Mouse (Mus musculus): Measurements from ENCODE around the gene Gm5868. TPM values are rescaled to one million over a fixed set of nuclear protein-coding genes. Genes with fewer than 3 reads are reported as not detected.
A peak's percentile ranks its signal among the peaks of the same experiment; 100 is the strongest.

Gm5868 gene
- 0.29 and 0.71 TPM in 2 replicates for polyA plus RNA-seq (2015; fragmentation: Nextera tagmentation; extraction: Ambion mirVana)

GRCm38 (mm10) chr5:72587192-72587681, at the start of gene Gm5868:
Gene Gm5868, minus strand, starts transcription at chr5:72587551.
- Histone ChIP-seq H3K9ac (ENCODE audit: low read depth, low read length) (no peak within 1 kb of the TSS), H3K27ac (ENCODE audit: low read depth, low read length) (no peak within 1 kb of the TSS), H3K9me3 (ENCODE audit: control insufficient read depth) (no peaks in the 10 kb centered on the region), H3K4me1 (replicated peaks; ENCODE audit: control insufficient read depth, insufficient read depth, low read length) (no peaks in the 10 kb centered on the region), H3K36me3 (ENCODE audit: control insufficient read depth, insufficient read depth) (no peaks in the 10 kb centered on the region), H3K27me3 (replicated peaks; ENCODE audit: control insufficient read depth, insufficient read depth, low read length) (peaks cover 6% of the 10 kb centered on the region; the same call in 1 of the 2 replicates), H3K4me3 (ENCODE audit: low read depth, low read length) (peak within 1 kb of the TSS; percentile 35), H3K4me2 (replicated peaks; ENCODE audit: low read depth) (peak within 1 kb of the TSS; percentile 72)
- whole genome bisulfite sequencing = 2% methylated on average over 37 of the region's 38 CpGs
- no peak for TF ChIP-seq CTCF (IDR thresholded peaks at IDR 0.05; ENCODE audit: low read depth)
- ATAC-seq = 0 out of 2 replicates have a peak, but pooled peaks have one; percentile 43

- no peak for ATAC-seq
- no peaks in the 10 kb centered on the region for H3K36me3 ChIP-seq (ENCODE audit: control insufficient read depth, insufficient read depth)
- H3K27ac ChIP-seq (ENCODE audit: low read depth, low read length) = no peak overlapping the region
- no peaks in the 10 kb centered on the region for H3K4me1 ChIP-seq (replicated peaks; ENCODE audit: control insufficient read depth, insufficient read depth, low read length)
- 71% methylated on average over 3 of the region's 3 CpGs for WGBS
- H3K4me3 ChIP-seq (ENCODE audit: low read depth, low read length) = no peak overlapping the region
- no peaks in the 10 kb centered on the region for H3K27me3 ChIP-seq (replicated peaks; ENCODE audit: control insufficient read depth, insufficient read depth, low read length)
- H3K4me2 ChIP-seq (replicated peaks; ENCODE audit: low read depth) = no peak overlapping the region
- no peaks in the 10 kb centered on the region for H3K9me3 ChIP-seq (ENCODE audit: control insufficient read depth)
- no peak overlapping the region for H3K9ac ChIP-seq (ENCODE audit: low read depth, low read length)
- TF ChIP-seq CTCF (IDR thresholded peaks at IDR 0.05; ENCODE audit: low read depth) = no peak
Measured at GRCm38 (mm10) chr5:72636576-72636975, 49.2 kb upstream of the Gm5868 start.

GRCm38 (mm10) chr5:72636122-72636521, 48.8 kb upstream of the Gm5868 start:
- ATAC-seq = no peak
- no peak overlapping the region for H3K4me2 ChIP-seq (replicated peaks; ENCODE audit: low read depth)
- no peaks in the 10 kb centered on the region for H3K27me3 ChIP-seq (replicated peaks; ENCODE audit: control insufficient read depth, insufficient read depth, low read length)
- no peaks in the 10 kb centered on the region for H3K4me1 ChIP-seq (replicated peaks; ENCODE audit: control insufficient read depth, insufficient read depth, low read length)
- TF ChIP-seq CTCF (IDR thresholded peaks at IDR 0.05; ENCODE audit: low read depth) = no peak
- H3K27ac ChIP-seq (ENCODE audit: low read depth, low read length) = no peak overlapping the region
- H3K4me3 ChIP-seq (ENCODE audit: low read depth, low read length) = no peak overlapping the region
- WGBS = 17% methylated on average over 3 of the region's 3 CpGs
- H3K9ac ChIP-seq (ENCODE audit: low read depth, low read length) = no peak overlapping the region
- no peaks in the 10 kb centered on the region for H3K9me3 ChIP-seq (ENCODE audit: control insufficient read depth)
- H3K36me3 ChIP-seq (ENCODE audit: control insufficient read depth, insufficient read depth) = no peaks in the 10 kb centered on the region

- H3K27ac ChIP-seq (ENCODE audit: low read depth, low read length) = no peak overlapping the region
- TF ChIP-seq CTCF (IDR thresholded peaks at IDR 0.05; ENCODE audit: low read depth) = no peak
Measured at GRCm38 (mm10) chr5:72634791-72635271, 47.5 kb upstream of the Gm5868 start.

GRCm38 (mm10) chr5:72630026-72630425, 42.7 kb upstream of the Gm5868 start:
- H3K9ac ChIP-seq (ENCODE audit: low read depth, low read length) = no peak overlapping the region
- no peaks in the 10 kb centered on the region for H3K9me3 ChIP-seq (ENCODE audit: control insufficient read depth)
- no peak overlapping the region for H3K4me2 ChIP-seq (replicated peaks; ENCODE audit: low read depth)
- no peak overlapping the region for H3K27ac ChIP-seq (ENCODE audit: low read depth, low read length)
- WGBS = 91% methylated on average over 6 of the region's 6 CpGs
- no peak overlapping the region for H3K4me3 ChIP-seq (ENCODE audit: low read depth, low read length)
- no peak for ATAC-seq
- no peaks in the 10 kb centered on the region for H3K4me1 ChIP-seq (replicated peaks; ENCODE audit: control insufficient read depth, insufficient read depth, low read length)
- TF ChIP-seq CTCF (IDR thresholded peaks at IDR 0.05; ENCODE audit: low read depth) = no peak
- no peaks in the 10 kb centered on the region for H3K27me3 ChIP-seq (replicated peaks; ENCODE audit: control insufficient read depth, insufficient read depth, low read length)
- no peaks in the 10 kb centered on the region for H3K36me3 ChIP-seq (ENCODE audit: control insufficient read depth, insufficient read depth)

More at GRCm38 (mm10) chr5:72634791-72635271, 47.5 kb upstream of the Gm5868 start:
- Histone ChIP-seq H3K4me2 (replicated peaks; ENCODE audit: low read depth) (no peak overlapping the region), H3K4me3 (ENCODE audit: low read depth, low read length) (no peak overlapping the region), H3K4me1 (replicated peaks; ENCODE audit: control insufficient read depth, insufficient read depth, low read length) (no peaks in the 10 kb centered on the region), H3K9ac (ENCODE audit: low read depth, low read length) (no peak overlapping the region), H3K36me3 (ENCODE audit: control insufficient read depth, insufficient read depth) (no peaks in the 10 kb centered on the region), H3K27me3 (replicated peaks; ENCODE audit: control insufficient read depth, insufficient read depth, low read length) (no peaks in the 10 kb centered on the region), H3K9me3 (ENCODE audit: control insufficient read depth) (no peaks in the 10 kb centered on the region)
- WGBS = 75% methylated on average over 9 of the region's 9 CpGs
- no peak for ATAC-seq

- Histone ChIP-seq H3K9me3 (ENCODE audit: control insufficient read depth) (no peaks in the 10 kb centered on the region), H3K36me3 (ENCODE audit: control insufficient read depth, insufficient read depth) (no peaks in the 10 kb centered on the region), H3K4me2 (replicated peaks; ENCODE audit: low read depth) (no peak overlapping the region), H3K4me1 (replicated peaks; ENCODE audit: control insufficient read depth, insufficient read depth, low read length) (no peaks in the 10 kb centered on the region), H3K27me3 (replicated peaks; ENCODE audit: control insufficient read depth, insufficient read depth, low read length) (no peaks in the 10 kb centered on the region), H3K4me3 (ENCODE audit: low read depth, low read length) (no peak overlapping the region), H3K9ac (ENCODE audit: low read depth, low read length) (no peak overlapping the region), H3K27ac (ENCODE audit: low read depth, low read length) (no peak overlapping the region)
- ATAC-seq = no peak
- TF ChIP-seq CTCF (IDR thresholded peaks at IDR 0.05; ENCODE audit: low read depth) = peak; percentile 45
- WGBS = 76% methylated on average over 1 of the region's 1 CpGs
Measured at GRCm38 (mm10) chr5:72621022-72621421, 33.7 kb upstream of the Gm5868 start.

Data from intestine, postnatal 0 days (tissue).